Mouse (Mus musculus): ENCODE data around the gene Zdhhc7.

The Zdhhc7 gene

GRCm38 (mm10) chr8:120067936-120068668, 33.2 kb downstream of the Zdhhc7 start:
- no peak for DNase-seq (ENCODE audit: low read depth, low spot score)

- DNase-seq (ENCODE audit: low read depth, low spot score) = no peak
Observed at GRCm38 (mm10) chr8:120066226-120066625, 35.1 kb downstream of the Zdhhc7 start.

DNA sequence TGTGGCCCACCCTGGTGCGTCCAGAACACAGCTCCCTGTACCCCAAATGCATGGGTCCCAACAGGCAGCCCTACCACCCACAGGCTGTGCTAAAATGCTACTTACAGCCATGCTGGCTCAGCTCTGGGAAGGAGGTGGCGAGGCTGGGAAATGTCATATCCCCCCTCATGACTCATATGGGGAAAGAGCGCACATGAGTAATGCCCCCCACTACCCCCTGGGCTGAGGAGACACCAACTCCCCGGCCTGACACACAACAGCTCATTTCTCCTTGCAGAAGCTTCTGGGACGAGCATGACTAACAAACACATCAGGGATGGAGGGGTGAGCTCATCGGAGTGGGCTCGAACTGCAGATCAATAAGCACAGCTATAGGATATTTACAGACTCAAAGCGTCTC, 35.7 kb downstream of the Zdhhc7 start:
- DNase-seq (ENCODE audit: low read depth, low spot score) = no peak

DNA sequence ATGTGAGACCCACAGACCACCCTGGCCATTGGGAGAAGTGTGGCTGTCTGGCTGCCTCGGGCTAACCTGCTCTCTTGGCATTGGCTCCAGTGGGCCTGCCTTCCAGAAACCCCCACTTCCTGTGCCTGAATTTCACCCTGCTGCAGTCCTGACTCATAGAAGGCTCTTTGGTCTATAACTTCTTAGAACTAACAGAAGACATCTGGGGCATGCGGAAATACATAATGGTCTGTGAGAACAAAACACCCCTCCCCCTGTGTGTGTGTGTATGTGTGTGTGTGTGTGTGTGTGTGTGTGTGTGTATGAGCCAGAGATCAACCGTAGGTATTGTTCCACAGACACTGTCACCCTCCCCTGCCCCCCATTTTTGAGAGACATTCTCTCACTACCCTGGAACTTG, 38.0 kb downstream of the Zdhhc7 start:
- DNase-seq (ENCODE audit: low read depth, low spot score) = no peak

- no peak for DNase-seq (ENCODE audit: low read depth, low spot score)
Observed at GRCm38 (mm10) chr8:120062742-120063141, 38.5 kb downstream of the Zdhhc7 start.

GRCm38 (mm10) chr8:120057078-120057477, 44.2 kb downstream of the Zdhhc7 start:
- no peak for DNase-seq (ENCODE audit: low read depth, low spot score)

GRCm38 (mm10) chr8:120054833-120055232, 46.4 kb downstream of the Zdhhc7 start:
- DNase-seq (ENCODE audit: low read depth, low spot score) = no peak

GRCm38 (mm10) chr8:120052318-120052717, 49.0 kb downstream of the Zdhhc7 start:
- DNase-seq (ENCODE audit: low read depth, low spot score) = no peak

GRCm38 (mm10) chr8:120051908-120052307, 49.4 kb downstream of the Zdhhc7 start:
- no peak for DNase-seq (ENCODE audit: low read depth, low spot score)

DNA sequence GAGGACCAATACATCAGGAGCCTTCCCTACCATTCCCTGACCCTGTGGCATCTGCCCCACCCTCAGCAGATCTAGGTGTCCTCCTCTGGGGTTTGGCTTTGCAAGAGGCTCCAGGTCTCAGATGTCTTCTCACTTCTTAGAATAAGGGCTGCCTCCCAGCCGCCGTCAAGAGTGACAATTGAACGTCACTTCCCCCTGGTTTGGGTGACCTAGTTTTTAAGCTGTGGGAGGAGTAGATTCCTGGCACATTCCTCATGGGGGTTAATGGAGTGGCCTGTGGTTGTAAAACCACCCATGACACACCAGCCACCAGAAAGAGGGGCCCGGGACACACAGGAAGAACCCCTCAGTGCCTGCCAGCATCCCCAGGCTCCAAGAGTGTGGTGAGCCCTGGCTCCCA, 50.3 kb downstream of the Zdhhc7 start:
- DNase-seq (ENCODE audit: low read depth, low spot score) = no peak

DNA sequence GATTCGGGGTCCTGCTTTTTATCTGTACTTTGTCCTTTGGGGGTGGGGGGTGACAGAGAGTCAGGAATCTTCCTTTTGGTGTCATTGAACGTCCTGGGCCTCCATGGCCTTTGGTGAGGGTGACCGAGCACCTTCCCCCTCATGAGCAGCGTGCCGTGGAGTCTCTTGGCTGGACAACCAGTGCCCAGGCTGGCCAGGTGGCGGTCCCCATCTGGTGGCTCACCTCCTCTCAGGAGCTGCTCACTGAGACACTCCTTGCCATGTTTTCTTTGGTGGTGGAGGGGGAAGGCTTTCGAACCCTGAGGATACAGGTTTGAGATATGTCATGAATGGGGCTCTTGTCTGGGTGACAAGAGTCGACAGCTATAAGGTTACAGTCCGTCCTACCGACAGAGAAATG, 50.9 kb downstream of the Zdhhc7 start:
- no peak for DNase-seq (ENCODE audit: low read depth, low spot score)

- no peak for DNase-seq (ENCODE audit: low read depth, low spot score)
Observed at GRCm38 (mm10) chr8:120049949-120050348, 51.3 kb downstream of the Zdhhc7 start.

GRCm38 (mm10) chr8:120046258-120047020, 54.8 kb downstream of the Zdhhc7 start:
- DNase-seq (ENCODE audit: low read depth, low spot score) = no peak

- no peak for DNase-seq (ENCODE audit: low read depth, low spot score)
Observed at GRCm38 (mm10) chr8:120045471-120045870, 55.8 kb downstream of the Zdhhc7 start.

DNA sequence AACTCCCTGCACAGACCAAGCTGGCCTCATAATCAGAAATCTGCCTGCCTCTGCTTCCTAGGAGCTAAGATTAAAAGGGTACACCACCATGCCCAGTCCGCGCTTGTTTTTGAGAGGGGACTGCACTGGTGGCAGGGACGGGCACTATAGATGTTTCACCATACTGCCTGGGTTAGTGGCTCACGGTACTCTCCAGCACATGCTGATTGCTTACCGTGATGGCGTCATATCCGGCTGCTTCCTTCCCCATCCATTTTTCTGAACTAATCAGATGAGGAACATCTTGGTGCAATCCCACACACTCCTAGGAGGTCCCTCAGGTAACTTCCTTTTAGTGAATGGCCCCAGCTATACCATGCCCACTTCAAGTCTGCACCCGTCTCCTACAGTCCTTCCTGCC, 56.4 kb downstream of the Zdhhc7 start:
- no peak for DNase-seq (ENCODE audit: low read depth, low spot score)

- no peak for DNase-seq (ENCODE audit: low read depth, low spot score)
Observed at GRCm38 (mm10) chr8:120042542-120043312, 58.6 kb downstream of the Zdhhc7 start.

GRCm38 (mm10) chr8:120040861-120041260, 60.4 kb downstream of the Zdhhc7 start:
- DNase-seq (ENCODE audit: low read depth, low spot score) = no peak

- DNase-seq (ENCODE audit: low read depth, low spot score) = no peak
Observed at GRCm38 (mm10) chr8:120039313-120039919, 61.9 kb downstream of the Zdhhc7 start.

DNA sequence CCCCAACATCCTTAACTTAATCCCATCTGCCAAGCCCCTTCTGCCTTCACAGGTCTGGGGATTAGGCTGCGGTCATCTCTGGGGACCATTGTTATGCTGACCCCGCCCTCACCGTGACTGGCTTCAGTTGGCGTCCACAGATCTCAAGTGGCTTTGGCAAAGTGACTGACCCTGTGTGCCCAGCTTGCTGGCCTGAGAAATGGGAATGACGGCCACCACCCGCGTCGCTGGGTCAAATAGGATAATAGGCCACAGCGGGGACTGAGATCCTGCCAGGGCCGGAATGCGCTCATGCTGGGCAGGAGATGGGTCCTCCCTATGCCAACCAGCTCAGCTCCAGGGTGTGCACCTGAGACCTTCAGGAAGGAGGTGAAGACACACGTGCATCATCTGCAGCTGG, 62.5 kb downstream of the Zdhhc7 start:
- no peak for DNase-seq (ENCODE audit: low read depth, low spot score)

GRCm38 (mm10) chr8:120037611-120038010, 63.7 kb downstream of the Zdhhc7 start:
- DNase-seq (ENCODE audit: low read depth, low spot score) = no peak

DNA sequence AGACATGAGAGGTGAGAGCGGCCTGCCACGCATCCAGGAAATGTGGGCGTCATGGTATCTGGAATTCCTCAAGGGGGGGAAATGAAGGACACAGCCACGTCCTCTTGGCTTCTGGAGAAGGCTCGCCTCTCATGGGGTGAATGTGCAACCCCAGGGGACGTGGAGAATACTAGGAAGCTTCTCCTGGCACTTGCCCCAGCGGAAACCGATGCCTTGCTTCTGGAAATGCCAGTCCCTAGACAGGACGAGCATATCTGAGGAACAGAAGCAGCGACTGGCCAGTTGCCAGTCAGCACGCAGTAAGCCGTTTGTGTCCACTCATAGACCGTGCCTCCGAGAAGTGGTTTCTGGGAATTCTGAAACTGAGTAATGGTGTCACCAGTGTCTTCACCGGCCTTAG, 64.1 kb downstream of the Zdhhc7 start:
- no peak for DNase-seq (ENCODE audit: low read depth, low spot score)

GRCm38 (mm10) chr8:120036578-120036977, 64.7 kb downstream of the Zdhhc7 start:
- DNase-seq (ENCODE audit: low read depth, low spot score) = no peak

Data from WW6 (cell line).